Comparison of ENCODE assay signal across 11 mouse cellular contexts in the genomic region with DNA sequence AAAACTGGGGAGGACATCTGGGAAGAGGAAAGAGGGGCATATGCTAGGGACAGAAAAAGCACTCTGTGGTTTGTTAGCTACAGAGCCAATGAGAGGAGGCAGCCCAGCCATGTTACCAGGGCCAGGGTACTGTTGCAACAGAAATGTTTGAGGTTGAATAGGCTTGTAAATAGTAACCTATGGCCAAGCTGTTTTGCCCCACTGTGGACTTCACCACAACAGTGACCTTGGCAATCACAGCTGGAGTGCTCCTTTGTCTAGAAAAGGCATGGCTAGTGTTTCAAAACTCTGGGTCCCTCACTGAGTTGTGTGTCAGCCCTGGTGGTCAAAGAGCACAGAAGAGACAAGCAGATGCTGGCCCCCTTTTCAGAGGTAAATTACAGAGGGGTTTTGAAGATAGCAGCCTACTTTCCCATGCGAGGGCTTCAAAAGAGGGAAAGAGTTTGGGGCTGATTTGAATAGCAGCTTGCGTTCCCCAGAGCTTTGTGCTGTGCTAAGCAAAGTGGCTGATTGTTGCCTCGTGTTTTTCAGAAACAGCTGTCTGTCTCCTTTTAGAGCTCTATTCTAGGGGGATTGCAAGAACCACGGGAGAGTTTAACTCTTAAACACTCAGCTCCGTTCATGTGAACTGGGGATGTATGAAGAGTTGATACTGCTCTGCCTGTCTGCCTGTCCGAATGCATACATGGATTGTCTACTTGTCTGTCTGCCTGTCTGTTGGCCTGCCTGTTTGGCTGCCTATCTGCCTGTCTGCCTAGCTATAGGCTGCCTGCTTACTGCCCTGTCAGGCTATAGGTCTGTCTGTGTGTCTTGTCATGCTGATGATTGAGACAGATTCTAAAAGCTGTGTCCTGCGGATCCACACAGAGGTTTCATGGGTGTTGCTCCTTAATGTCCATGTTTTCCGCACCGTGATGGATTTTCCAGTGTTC.
DNase-seq lines count a peak whose midpoint lies in the region; ATAC-seq and TF ChIP-seq lines count a peak whose summit lies in the region.
"Had no signal": no experiment of that assay in that cellular context is flagged by ENCODE, and none has a peak within 500 bp of the region (broad histone marks: within the 10 kb centered on the region; RNA-seq: fewer than 3 reads in every experiment).

No protein-coding gene starts in this region.

- TF ChIP-seq CTCF in lung, postnatal 0 days (IDR thresholded peaks at IDR 0.05): no peak
- TF ChIP-seq CTCF in hindbrain, postnatal 0 days (IDR thresholded peaks at IDR 0.05; ENCODE audit: low read depth): no peak

- no peaks in the 10 kb centered on the region for H3K4me1 ChIP-seq in lung, postnatal 0 days (ENCODE audit: insufficient read depth, low read depth, low read length)
- peaks cover 12% of the 10 kb centered on the region for H3K4me1 ChIP-seq in embryonic facial prominence, embryonic 13.5 days
- H3K4me1 ChIP-seq in hindbrain, postnatal 0 days (ENCODE audit: insufficient read depth, low read length): peaks cover 6% of the 10 kb centered on the region; the same call in 1 of the 2 replicates
- H3K4me1 ChIP-seq in neural tube, embryonic 12.5 days: peaks cover 15% of the 10 kb centered on the region
- H3K4me1 ChIP-seq: heart, embryonic 13.5 days; kidney, embryonic 15.5 days had no signal

- H3K36me3 ChIP-seq in lung, postnatal 0 days (ENCODE audit: insufficient read depth, low read length): no peaks in the 10 kb centered on the region
- no peaks in the 10 kb centered on the region for H3K36me3 ChIP-seq in embryonic facial prominence, embryonic 13.5 days
- no peaks in the 10 kb centered on the region for H3K36me3 ChIP-seq in hindbrain, postnatal 0 days (ENCODE audit: insufficient read depth, low read length)
- no peaks in the 10 kb centered on the region for H3K36me3 ChIP-seq in neural tube, embryonic 12.5 days
- H3K36me3 ChIP-seq: heart, embryonic 13.5 days; kidney, embryonic 15.5 days had no signal

- no peak for DNase-seq in lung, postnatal 0 days (ENCODE audit: low spot score)
- DNase-seq in lung, postnatal 4 days: no peak
- DNase-seq in hindbrain, postnatal 0 days (ENCODE audit: low spot score): peak; percentile 33
- DNase-seq in ovary, postnatal 14 days (ENCODE audit: low spot score): no peak
- no peak for DNase-seq in cerebellum, adult 9-11 months
- DNase-seq in thymus, postnatal 4 days: no peak

- H3K9ac ChIP-seq in lung, postnatal 0 days (replicated peaks; ENCODE audit: low read depth): no peak overlapping the region
- H3K9ac ChIP-seq in embryonic facial prominence, embryonic 13.5 days: no peak overlapping the region
- no peak overlapping the region for H3K9ac ChIP-seq in hindbrain, postnatal 0 days (replicated peaks; ENCODE audit: low read length)
- no peak overlapping the region for H3K9ac ChIP-seq in neural tube, embryonic 12.5 days
- H3K9ac ChIP-seq: heart, embryonic 13.5 days; kidney, embryonic 15.5 days had no signal

- H3K4me3 ChIP-seq in lung, postnatal 0 days (ENCODE audit: low read depth, low read length): no peak overlapping the region
- H3K4me3 ChIP-seq in embryonic facial prominence, embryonic 13.5 days: no peak overlapping the region
- no peak overlapping the region for H3K4me3 ChIP-seq in hindbrain, postnatal 0 days (ENCODE audit: low read length)
- no peak overlapping the region for H3K4me3 ChIP-seq in neural tube, embryonic 12.5 days
- H3K4me3 ChIP-seq: heart, embryonic 13.5 days; kidney, embryonic 15.5 days had no signal

- no peak overlapping the region for H3K4me2 ChIP-seq in lung, postnatal 0 days (replicated peaks; ENCODE audit: low read depth, low read length)
- no peak overlapping the region for H3K4me2 ChIP-seq in embryonic facial prominence, embryonic 13.5 days
- H3K4me2 ChIP-seq in hindbrain, postnatal 0 days (ENCODE audit: low read depth, low read length): no peak overlapping the region; the same call in 1 of the 2 replicates
- H3K4me2 ChIP-seq in neural tube, embryonic 12.5 days (replicated peaks): 0 out of 2 replicates have a peak overlapping the region, but pooled peaks have one; percentile 8
- H3K4me2 ChIP-seq: heart, embryonic 13.5 days; kidney, embryonic 15.5 days had no signal

- H3K9me3 ChIP-seq in lung, postnatal 0 days (ENCODE audit: low read length): no peaks in the 10 kb centered on the region
- H3K9me3 ChIP-seq in embryonic facial prominence, embryonic 13.5 days: no peaks in the 10 kb centered on the region
- no peaks in the 10 kb centered on the region for H3K9me3 ChIP-seq in hindbrain, postnatal 0 days (ENCODE audit: low read length)
- no peaks in the 10 kb centered on the region for H3K9me3 ChIP-seq in neural tube, embryonic 12.5 days
- H3K9me3 ChIP-seq: heart, embryonic 13.5 days; kidney, embryonic 15.5 days had no signal

- ATAC-seq in lung, postnatal 0 days: peak; percentile 19; the same call in 1 of the 2 replicates
- ATAC-seq in embryonic facial prominence, embryonic 13.5 days (ENCODE audit: insufficient number of reproducible peaks, insufficient read depth, low FRiP score, low TSS enrichment, low read depth): no peak
- peak; percentile 71 for ATAC-seq in hindbrain, postnatal 0 days
- ATAC-seq in neural tube, embryonic 12.5 days (ENCODE audit: low FRiP score, low read depth): peak; percentile 73

- TF ChIP-seq EP300 in lung, postnatal 0 days (IDR thresholded peaks at IDR 0.05): no peak

- no peak overlapping the region for H3K27ac ChIP-seq in lung, postnatal 0 days (ENCODE audit: low read length)
- H3K27ac ChIP-seq in embryonic facial prominence, embryonic 13.5 days: peak overlapping the region; percentile 58
- H3K27ac ChIP-seq in hindbrain, postnatal 0 days: no peak overlapping the region; the same call in 1 of the 2 replicates
- no peak overlapping the region for H3K27ac ChIP-seq in neural tube, embryonic 12.5 days
- H3K27ac ChIP-seq: heart, embryonic 13.5 days; kidney, embryonic 15.5 days; stomach, postnatal 0 days had no signal

- H3K27me3 ChIP-seq in lung, postnatal 0 days (replicated peaks; ENCODE audit: insufficient read depth, low read length): no peaks in the 10 kb centered on the region
- no peaks in the 10 kb centered on the region for H3K27me3 ChIP-seq in embryonic facial prominence, embryonic 13.5 days
- H3K27me3 ChIP-seq in hindbrain, postnatal 0 days (ENCODE audit: insufficient read depth, low read length): no peaks in the 10 kb centered on the region
- no peaks in the 10 kb centered on the region for H3K27me3 ChIP-seq in neural tube, embryonic 12.5 days (replicated peaks)
- H3K27me3 ChIP-seq: heart, embryonic 13.5 days; kidney, embryonic 15.5 days had no signal

- 61% methylated on average over 9 of the region's 9 CpGs for WGBS in lung, postnatal 0 days
- WGBS in embryonic facial prominence, embryonic 13.5 days: 36% methylated on average over 9 of the region's 9 CpGs
- 23% methylated on average over 9 of the region's 9 CpGs for WGBS in hindbrain, postnatal 0 days
- 30% methylated on average over 9 of the region's 9 CpGs for WGBS in neural tube, embryonic 12.5 days
